Mouse (Mus musculus): ENCODE results near the gene Tnnc1. TPM values are rescaled to one million over a fixed set of nuclear protein-coding genes. Genes with fewer than 3 reads are reported as not detected.

Tnnc1 gene
- polyA plus RNA-seq, 1 experiment, result 9.5 TPM

GRCm38 (mm10) chr14:31171386-31171785 lies 36.7 kb upstream of the Tnnc1 start:
- TF ChIP-seq POLR2A (IDR thresholded peaks at IDR 0.05; ENCODE audit: insufficient read depth, low read length), result no peak
- no peak for TF ChIP-seq EP300 (IDR thresholded peaks at IDR 0.05; ENCODE audit: insufficient read depth, low read depth, low read length)
- TF ChIP-seq CTCF (IDR thresholded peaks at IDR 0.05; ENCODE audit: low read depth, low read length), result no peak

GRCm38 (mm10) chr14:31171821-31172220 lies 36.3 kb upstream of the Tnnc1 start:
- Histone ChIP-seq H3K9ac (ENCODE audit: low read depth, poor library complexity, severe bottlenecking) (no peak overlapping the region), H3K27ac (ENCODE audit: insufficient read depth, low read length) (no peak overlapping the region), H3K27me3 (ENCODE audit: control insufficient read depth, insufficient read depth, low read length, poor library complexity, severe bottlenecking) (no peaks in the 10 kb centered on the region), H3K4me1 (ENCODE audit: control insufficient read depth, insufficient read depth, low read length) (no peaks in the 10 kb centered on the region), H3K9me3 (replicated peaks; ENCODE audit: control insufficient read depth, insufficient read depth, low read length, poor library complexity, severe bottlenecking) (no peaks in the 10 kb centered on the region), H3K4me3 (ENCODE audit: low read depth, low read length) (no peak overlapping the region), H3K36me3 (ENCODE audit: control insufficient read depth, insufficient read depth, low read length, poor library complexity, severe bottlenecking) (peaks cover 27% of the 10 kb centered on the region)
- TF ChIP-seq POLR2A (IDR thresholded peaks at IDR 0.05; ENCODE audit: insufficient read depth, low read length) (no peak), EP300 (IDR thresholded peaks at IDR 0.05; ENCODE audit: insufficient read depth, low read depth, low read length) (no peak)

More at GRCm38 (mm10) chr14:31171386-31171785, 36.7 kb upstream of the Tnnc1 start:
- no peak overlapping the region for H3K9ac ChIP-seq (ENCODE audit: low read depth, poor library complexity, severe bottlenecking)
- no peaks in the 10 kb centered on the region for H3K9me3 ChIP-seq (replicated peaks; ENCODE audit: control insufficient read depth, insufficient read depth, low read length, poor library complexity, severe bottlenecking)
- H3K36me3 ChIP-seq (ENCODE audit: control insufficient read depth, insufficient read depth, low read length, poor library complexity, severe bottlenecking), result peaks cover 27% of the 10 kb centered on the region
- no peaks in the 10 kb centered on the region for H3K4me1 ChIP-seq (ENCODE audit: control insufficient read depth, insufficient read depth, low read length)
- no peaks in the 10 kb centered on the region for H3K27me3 ChIP-seq (ENCODE audit: control insufficient read depth, insufficient read depth, low read length, poor library complexity, severe bottlenecking)
- no peak overlapping the region for H3K27ac ChIP-seq (ENCODE audit: insufficient read depth, low read length)
- no peak overlapping the region for H3K4me3 ChIP-seq (ENCODE audit: low read depth, low read length)

- Histone ChIP-seq H3K27me3 (ENCODE audit: control insufficient read depth, insufficient read depth, low read length, poor library complexity, severe bottlenecking) (no peaks in the 10 kb centered on the region), H3K36me3 (ENCODE audit: control insufficient read depth, insufficient read depth, low read length, poor library complexity, severe bottlenecking) (peaks cover 27% of the 10 kb centered on the region), H3K9me3 (replicated peaks; ENCODE audit: control insufficient read depth, insufficient read depth, low read length, poor library complexity, severe bottlenecking) (no peaks in the 10 kb centered on the region), H3K4me1 (ENCODE audit: control insufficient read depth, insufficient read depth, low read length) (no peaks in the 10 kb centered on the region), H3K4me3 (ENCODE audit: low read depth, low read length) (no peak overlapping the region), H3K27ac (ENCODE audit: insufficient read depth, low read length) (no peak overlapping the region), H3K9ac (ENCODE audit: low read depth, poor library complexity, severe bottlenecking) (no peak overlapping the region)
- TF ChIP-seq EP300 (IDR thresholded peaks at IDR 0.05; ENCODE audit: insufficient read depth, low read depth, low read length) (no peak), POLR2A (IDR thresholded peaks at IDR 0.05; ENCODE audit: insufficient read depth, low read length) (no peak), CTCF (IDR thresholded peaks at IDR 0.05; ENCODE audit: low read depth, low read length) (no peak)
Measured at GRCm38 (mm10) chr14:31172781-31173455, 35.2 kb upstream of the Tnnc1 start.

GRCm38 (mm10) chr14:31173537-31173936 lies 34.6 kb upstream of the Tnnc1 start:
- no peak overlapping the region for H3K4me3 ChIP-seq (ENCODE audit: low read depth, low read length)
- TF ChIP-seq CTCF (IDR thresholded peaks at IDR 0.05; ENCODE audit: low read depth, low read length) (no peak), EP300 (IDR thresholded peaks at IDR 0.05; ENCODE audit: insufficient read depth, low read depth, low read length) (no peak), POLR2A (IDR thresholded peaks at IDR 0.05; ENCODE audit: insufficient read depth, low read length) (no peak)
- H3K27ac ChIP-seq (ENCODE audit: insufficient read depth, low read length), result no peak overlapping the region
- no peaks in the 10 kb centered on the region for H3K27me3 ChIP-seq (ENCODE audit: control insufficient read depth, insufficient read depth, low read length, poor library complexity, severe bottlenecking)
- H3K9me3 ChIP-seq (replicated peaks; ENCODE audit: control insufficient read depth, insufficient read depth, low read length, poor library complexity, severe bottlenecking), result no peaks in the 10 kb centered on the region
- peaks cover 27% of the 10 kb centered on the region for H3K36me3 ChIP-seq (ENCODE audit: control insufficient read depth, insufficient read depth, low read length, poor library complexity, severe bottlenecking)
- H3K4me1 ChIP-seq (ENCODE audit: control insufficient read depth, insufficient read depth, low read length), result no peaks in the 10 kb centered on the region
- H3K9ac ChIP-seq (ENCODE audit: low read depth, poor library complexity, severe bottlenecking), result no peak overlapping the region

GRCm38 (mm10) chr14:31177287-31177686 lies 30.8 kb upstream of the Tnnc1 start:
- Histone ChIP-seq H3K27me3 (ENCODE audit: control insufficient read depth, insufficient read depth, low read length, poor library complexity, severe bottlenecking) (no peaks in the 10 kb centered on the region), H3K4me1 (ENCODE audit: control insufficient read depth, insufficient read depth, low read length) (no peaks in the 10 kb centered on the region), H3K9me3 (replicated peaks; ENCODE audit: control insufficient read depth, insufficient read depth, low read length, poor library complexity, severe bottlenecking) (no peaks in the 10 kb centered on the region), H3K36me3 (ENCODE audit: control insufficient read depth, insufficient read depth, low read length, poor library complexity, severe bottlenecking) (peaks cover 26% of the 10 kb centered on the region), H3K9ac (ENCODE audit: low read depth, poor library complexity, severe bottlenecking) (no peak overlapping the region), H3K27ac (ENCODE audit: insufficient read depth, low read length) (no peak overlapping the region), H3K4me3 (ENCODE audit: low read depth, low read length) (peak overlapping the region; percentile 17)
- no peak for TF ChIP-seq POLR2A (IDR thresholded peaks at IDR 0.05; ENCODE audit: insufficient read depth, low read length)
- TF ChIP-seq EP300 (IDR thresholded peaks at IDR 0.05; ENCODE audit: insufficient read depth, low read depth, low read length), result no peak
- no peak for TF ChIP-seq CTCF (IDR thresholded peaks at IDR 0.05; ENCODE audit: low read depth, low read length)

GRCm38 (mm10) chr14:31177715-31178114 lies 30.4 kb upstream of the Tnnc1 start:
- Histone ChIP-seq H3K27ac (ENCODE audit: insufficient read depth, low read length) (no peak overlapping the region), H3K9ac (ENCODE audit: low read depth, poor library complexity, severe bottlenecking) (no peak overlapping the region), H3K9me3 (replicated peaks; ENCODE audit: control insufficient read depth, insufficient read depth, low read length, poor library complexity, severe bottlenecking) (no peaks in the 10 kb centered on the region), H3K27me3 (ENCODE audit: control insufficient read depth, insufficient read depth, low read length, poor library complexity, severe bottlenecking) (no peaks in the 10 kb centered on the region), H3K4me3 (ENCODE audit: low read depth, low read length) (no peak overlapping the region), H3K36me3 (ENCODE audit: control insufficient read depth, insufficient read depth, low read length, poor library complexity, severe bottlenecking) (peaks cover 26% of the 10 kb centered on the region), H3K4me1 (ENCODE audit: control insufficient read depth, insufficient read depth, low read length) (no peaks in the 10 kb centered on the region)
- TF ChIP-seq POLR2A (IDR thresholded peaks at IDR 0.05; ENCODE audit: insufficient read depth, low read length) (no peak), CTCF (IDR thresholded peaks at IDR 0.05; ENCODE audit: low read depth, low read length) (no peak), EP300 (IDR thresholded peaks at IDR 0.05; ENCODE audit: insufficient read depth, low read depth, low read length) (no peak)

All from ES-Bruce4 (cell line).